Mouse (Mus musculus) small intestine, adult 2 months (tissue): ENCODE measurements around the gene Rabgap1l.

ENCODE experiments used
- CTCF ChIP-seq: fragments of 200-500 bp; IDR thresholded peaks from 2 replicates; pipeline ENCODE4 v1.5.1; 2012; ENCODE audit warnings: low read depth, mild to moderate bottlenecking, control low read depth, inconsistent platforms, low read length, moderate library complexity, mixed read lengths; ENCODE audit not compliant: insufficient replicate concordance, insufficient read length; ENCODE audit errors: extremely low read depth
- POLR2A ChIP-seq: fragments of 200-500 bp; IDR thresholded peaks from 2 replicates; pipeline ENCODE4 v1.6.1; 2012; ENCODE audit warnings: low read depth, mild to moderate bottlenecking, control low read depth, inconsistent platforms, low read length, moderate library complexity

DNA sequence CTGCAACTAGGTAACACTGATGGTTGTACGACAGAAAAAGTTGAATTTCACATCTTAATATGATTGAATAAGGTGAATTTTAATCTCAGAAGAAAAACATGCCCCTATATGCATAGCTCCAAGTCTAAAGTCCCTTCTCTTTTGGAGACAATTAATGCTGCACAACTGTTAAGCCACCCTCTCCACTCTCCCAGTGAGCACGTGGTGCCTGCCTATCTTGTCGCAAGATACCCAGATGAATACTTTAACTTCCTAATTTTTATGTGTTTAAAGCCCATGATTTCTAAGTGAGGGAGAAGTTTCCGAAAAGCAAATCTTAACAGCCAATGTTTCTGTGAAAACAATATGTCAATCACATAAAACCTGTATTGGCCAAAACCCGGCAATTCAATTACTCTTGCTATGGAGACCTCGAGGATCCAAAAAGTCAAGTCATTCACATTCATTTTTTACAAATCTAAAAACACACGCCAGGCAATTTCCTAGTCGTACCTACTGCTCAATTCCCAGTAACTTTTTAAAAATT lies 581.4 kb downstream of the Rabgap1l start:
- TF ChIP-seq POLR2A (no peak), CTCF (no peak)
